Mouse (Mus musculus) embryo, embryonic 11 days (tissue): ENCODE measurements at regions not wholly inside any gene's neighbourhood (a gene's known extent, or its start where the extent isn't known, plus 50 kb on each side); places are given as distances from the start of the nearest gene placed in this dataset.
A peak's percentile ranks its signal among the peaks of the same experiment; 100 is the strongest.
"Not testable (repeated sequence)": the region's sequence is repeated elsewhere in the genome, so short reads cannot be mapped to it uniquely, and the experiment has no call there.

Experiments used
- DNase-seq: peaks from one replicate; pipeline ENCODE4 v3.0.0-alpha.2; 2015

- no peak for DNase-seq
Measured at GRCm38 (mm10) chr5:117040878-117041277, 75.0 kb downstream of the Suds3 start.

GRCm38 (mm10) chr5:117037261-117037660 lies 78.7 kb downstream of the Suds3 start:
- DNase-seq: peak; percentile 54

- DNase-seq: no peak
Measured at GRCm38 (mm10) chr5:117032130-117032529, 83.8 kb downstream of the Suds3 start.

GRCm38 (mm10) chr5:117025689-117026383 lies 90.1 kb downstream of the Suds3 start:
- no peak for DNase-seq

GRCm38 (mm10) chr5:117018419-117019150 lies 97.3 kb downstream of the Suds3 start:
- DNase-seq: no peak

- no peak for DNase-seq
Measured at GRCm38 (mm10) chr5:117011128-117011527, 104.8 kb downstream of the Suds3 start.

- DNase-seq: peak; percentile 39
Measured at GRCm38 (mm10) chr5:117000770-117001201, 115.1 kb downstream of the Suds3 start.

- no peak for DNase-seq
Measured at GRCm38 (mm10) chr5:116994508-116994907, 121.4 kb downstream of the Suds3 start.

- DNase-seq: no peak
Measured at GRCm38 (mm10) chr5:116993674-116994073, 122.2 kb downstream of the Suds3 start.

GRCm38 (mm10) chr5:116991461-116991860 lies 124.5 kb downstream of the Suds3 start:
- DNase-seq: no peak

GRCm38 (mm10) chr5:116971474-116971873 lies 144.4 kb downstream of the Suds3 start:
- DNase-seq: not testable (repeated sequence)

GRCm38 (mm10) chr5:116964171-116964570 lies 151.7 kb downstream of the Suds3 start:
- DNase-seq: no peak

- no peak for DNase-seq
Measured at GRCm38 (mm10) chr5:116963106-116963505, 152.8 kb downstream of the Suds3 start.

- no peak for DNase-seq
Measured at GRCm38 (mm10) chr5:116960041-116960440, 155.9 kb downstream of the Suds3 start.

GRCm38 (mm10) chr5:116958141-116958540 lies 157.8 kb downstream of the Suds3 start:
- DNase-seq: no peak

GRCm38 (mm10) chr5:116956572-116956971 lies 159.3 kb downstream of the Suds3 start:
- peak; percentile 32 for DNase-seq

- no peak for DNase-seq
Measured at GRCm38 (mm10) chr5:116950280-116950881, 165.5 kb downstream of the Suds3 start.

GRCm38 (mm10) chr5:116934585-116934984 lies 181.3 kb downstream of the Suds3 start:
- no peak for DNase-seq

- DNase-seq: no peak
Measured at GRCm38 (mm10) chr5:116934151-116934550, 181.8 kb downstream of the Suds3 start.

GRCm38 (mm10) chr5:116933105-116933504 lies 182.8 kb downstream of the Suds3 start:
- DNase-seq: no peak

- DNase-seq: no peak
Measured at GRCm38 (mm10) chr5:116923761-116924160, 192.2 kb downstream of the Suds3 start.

GRCm38 (mm10) chr5:116922059-116922671 lies 193.7 kb downstream of the Suds3 start:
- peak; percentile 13 for DNase-seq

GRCm38 (mm10) chr5:116914876-116915275 lies 201.0 kb downstream of the Suds3 start:
- peak; percentile 65 for DNase-seq
